Mouse (Mus musculus) right cerebral cortex, postnatal 4 days (tissue): ENCODE results near the gene Dok5.

Source experiments
- DNase-seq: peaks from one replicate; pipeline ENCODE4 v3.0.0-alpha.2; 2022

The Dok5 gene

DNA sequence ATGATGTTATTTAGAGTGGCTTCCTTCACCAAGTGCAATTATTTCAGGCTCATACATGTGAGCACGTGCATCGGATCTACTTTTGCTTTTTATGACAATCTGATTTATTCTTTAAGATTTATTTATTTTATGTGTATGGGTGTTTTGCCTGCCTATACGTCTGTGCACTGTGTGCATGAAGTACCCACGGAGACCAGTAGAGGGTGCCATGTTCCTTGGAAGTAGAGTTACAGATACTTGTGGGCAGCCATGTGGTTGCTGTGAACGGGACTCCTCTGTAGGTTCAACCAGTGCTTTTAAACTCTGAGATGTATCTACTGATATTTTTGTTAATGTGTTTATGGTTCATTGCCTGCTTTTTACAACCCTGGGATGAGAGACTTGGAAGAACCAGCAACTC, 132.4 kb downstream of the Dok5 start:
- DNase-seq, result peak; percentile 54

DNA sequence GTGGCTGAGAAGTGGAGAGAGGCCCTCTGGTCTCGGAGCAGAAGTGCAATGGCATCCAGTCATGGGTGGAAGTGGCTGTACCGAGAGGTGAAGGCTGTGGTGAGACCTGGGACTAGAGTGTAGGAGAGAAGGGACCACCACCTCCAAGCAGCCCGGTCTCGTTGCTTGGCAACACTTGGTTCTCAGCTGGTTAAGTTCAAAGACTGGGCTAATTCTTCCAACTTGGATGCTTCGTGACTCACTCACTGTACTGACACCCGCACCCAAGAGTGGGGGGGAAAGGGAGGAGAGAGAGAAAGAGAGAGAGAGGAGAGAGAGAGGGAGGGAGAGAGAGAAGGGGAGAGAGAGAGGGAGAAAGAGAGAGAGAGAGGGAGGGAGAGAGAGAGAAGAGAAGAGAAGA, 133.2 kb downstream of the Dok5 start:
- no peak for DNase-seq

DNA sequence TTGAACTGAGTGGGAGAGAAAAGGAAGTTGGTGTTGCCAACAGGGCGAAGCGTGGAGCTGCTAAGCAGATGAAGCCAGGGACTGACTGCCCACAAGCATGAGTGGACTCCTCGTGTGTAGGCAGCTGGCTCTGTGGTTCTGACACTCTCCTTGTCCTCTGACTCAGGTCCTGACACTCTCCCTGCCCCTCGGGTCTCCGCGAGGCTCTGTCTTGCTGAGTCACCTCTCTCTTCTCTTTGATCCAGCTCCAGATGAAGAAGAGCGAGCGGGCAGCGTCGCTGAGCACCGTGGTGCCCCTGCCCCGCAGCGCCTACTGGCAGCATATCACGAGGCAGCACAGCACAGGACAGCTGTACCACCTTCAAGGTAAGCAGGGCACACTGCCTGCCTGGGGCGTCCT, 139.0 kb downstream of the Dok5 start:
- DNase-seq, result no peak

- no peak for DNase-seq
These were observed 139.9 kb downstream of the Dok5 start for GRCm38 (mm10) chr2:170871469-170871868.

GRCm38 (mm10) chr2:170873382-170873781, 141.8 kb downstream of the Dok5 start:
- DNase-seq, result peak; percentile 94

DNA sequence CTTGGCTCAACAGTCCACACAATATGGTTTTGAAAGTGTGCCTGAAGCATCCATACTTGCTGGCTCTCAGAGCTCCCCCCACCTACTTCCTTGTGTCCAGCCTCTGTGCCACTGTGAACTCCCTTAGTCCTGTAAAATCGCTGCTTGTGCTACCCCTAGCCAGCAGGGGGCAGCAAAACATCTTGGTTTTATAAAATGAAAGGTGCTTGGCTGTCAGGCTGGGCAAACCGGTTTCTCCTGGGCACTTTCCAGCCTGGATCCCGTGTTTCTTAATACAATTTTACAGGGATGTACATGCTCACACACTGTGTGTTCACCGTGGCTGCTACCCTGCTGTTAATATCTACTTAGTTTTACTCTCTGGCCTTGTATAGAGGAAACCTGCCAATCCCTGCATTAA, 145.9 kb downstream of the Dok5 start:
- peak; percentile 91 for DNase-seq

DNA sequence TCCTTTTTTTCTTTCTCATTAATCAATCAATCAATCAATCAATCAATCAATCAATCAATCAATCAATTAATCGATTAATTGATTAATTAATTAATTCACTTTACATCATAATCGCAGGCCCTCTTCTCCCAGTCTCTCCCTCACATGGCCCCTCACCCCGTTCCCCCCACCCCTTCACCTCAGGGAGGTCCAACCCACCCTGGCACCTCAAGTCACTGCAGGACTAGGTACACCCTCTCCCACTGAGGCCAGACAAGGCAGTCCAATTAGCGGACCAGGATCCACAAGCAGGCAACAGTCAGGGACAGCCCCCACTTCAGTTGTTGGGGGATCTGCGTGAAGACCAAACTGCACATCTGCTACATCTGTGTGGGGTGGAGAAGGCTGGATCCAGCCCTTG, 146.3 kb downstream of the Dok5 start:
- DNase-seq, result no peak

DNA sequence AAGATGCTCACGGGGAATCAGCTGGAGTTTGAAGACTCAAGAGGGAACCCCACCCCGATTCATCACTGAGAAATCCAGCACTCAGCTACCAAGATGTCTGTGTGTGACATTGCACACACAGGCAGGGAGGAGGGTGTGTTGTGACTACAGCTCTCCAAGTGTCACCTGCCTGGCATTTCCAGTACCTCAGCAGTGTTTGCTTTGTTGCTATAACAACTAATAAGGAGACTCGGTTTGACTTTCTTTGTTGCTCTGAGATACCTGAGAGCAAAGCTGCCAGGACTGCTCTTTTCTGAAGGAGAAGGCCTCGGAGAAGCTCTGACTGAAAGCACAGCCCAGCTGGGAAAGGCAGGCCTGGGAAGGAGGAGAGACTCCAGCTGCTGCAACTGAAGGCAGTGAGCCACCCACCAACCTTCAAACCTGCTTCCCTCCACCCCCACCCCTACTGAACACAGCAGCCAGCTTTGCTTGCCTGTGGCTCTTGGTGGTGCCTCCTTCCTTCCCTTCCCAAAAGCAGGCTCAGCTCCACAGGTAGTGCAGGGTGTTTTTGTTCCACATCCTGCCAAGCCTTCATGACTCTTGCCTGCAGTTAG, 152.7 kb downstream of the Dok5 start:
- no peak for DNase-seq

GRCm38 (mm10) chr2:170887984-170888383, 156.4 kb downstream of the Dok5 start:
- no peak for DNase-seq

- DNase-seq, result peak; percentile 44
These were observed 163.5 kb downstream of the Dok5 start for GRCm38 (mm10) chr2:170895096-170895495.

- no peak for DNase-seq
These were observed 170.8 kb downstream of the Dok5 start for GRCm38 (mm10) chr2:170902204-170903028.

DNA sequence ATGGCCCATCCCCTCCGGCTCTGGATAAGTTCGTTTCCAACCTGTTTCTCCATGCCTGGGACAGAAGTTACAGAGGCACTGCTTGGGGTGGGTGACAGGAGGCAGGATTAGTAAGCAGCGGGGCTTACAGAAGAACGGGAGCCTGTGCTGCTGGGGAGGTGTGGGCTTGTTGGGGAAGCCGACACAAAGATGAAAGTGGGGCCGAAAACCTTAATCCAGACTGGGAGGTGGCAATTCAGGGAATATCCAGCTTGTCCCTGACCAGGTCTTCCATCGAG, 171.4 kb downstream of the Dok5 start:
- DNase-seq, result no peak

DNA sequence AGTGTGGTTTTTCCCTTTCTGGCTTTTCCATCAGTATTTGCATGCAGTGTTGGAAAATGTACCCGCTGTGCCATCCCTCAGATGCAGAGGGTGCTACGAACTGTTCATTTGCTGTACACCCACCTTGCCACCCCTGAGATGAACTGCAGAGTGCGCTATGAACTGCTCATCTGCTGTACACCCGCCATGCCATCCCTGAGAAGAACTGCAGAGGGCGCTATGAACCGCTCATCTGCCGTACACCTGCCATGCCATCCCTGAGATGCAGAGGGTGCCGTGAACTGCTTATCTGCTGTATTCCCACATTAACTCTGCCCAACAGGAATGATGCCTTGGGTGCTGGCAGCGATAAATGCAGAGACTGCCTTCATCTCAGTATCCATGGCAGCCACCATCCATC, 171.8 kb downstream of the Dok5 start:
- DNase-seq, result no peak

GRCm38 (mm10) chr2:170912589-170913223, 181.1 kb downstream of the Dok5 start:
- peak; percentile 69 for DNase-seq

DNA sequence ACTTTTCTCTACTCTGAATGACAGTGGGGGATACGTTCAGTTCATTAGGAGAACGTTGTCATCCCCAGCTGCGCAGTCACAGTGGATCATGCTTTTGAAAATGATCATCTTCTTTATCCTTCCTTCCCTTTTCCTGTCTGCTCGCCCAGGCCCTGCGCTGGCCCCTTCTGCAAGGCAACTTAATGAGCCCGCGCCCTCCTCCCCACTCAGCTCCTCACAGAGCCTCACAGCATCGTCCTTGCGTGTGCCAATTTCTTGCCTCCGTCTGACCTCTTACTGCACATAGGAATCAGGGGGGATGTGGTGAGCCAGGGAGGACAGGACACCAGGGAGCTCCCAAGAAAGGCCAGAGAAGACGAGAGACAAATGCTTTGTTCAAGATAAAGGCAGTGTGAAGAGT, 182.3 kb downstream of the Dok5 start:
- DNase-seq, result no peak

DNA sequence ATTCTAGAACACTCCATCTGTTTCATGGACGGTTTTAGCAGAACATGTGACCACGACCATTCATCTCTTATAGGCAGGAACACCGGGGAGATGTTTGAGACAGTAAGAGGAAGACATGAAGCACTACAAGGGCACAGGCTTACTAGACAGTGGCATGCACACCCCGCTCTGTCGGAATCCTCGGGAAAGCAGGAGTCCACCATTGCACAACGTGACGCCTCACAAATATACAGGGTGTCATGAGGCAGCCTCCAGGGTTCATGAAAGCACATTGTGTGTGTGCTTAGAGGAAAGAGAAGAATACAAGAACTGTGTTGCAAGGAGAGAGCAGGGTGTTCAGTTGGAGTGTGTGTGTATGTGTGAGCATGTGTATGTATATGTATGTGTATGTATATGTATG, 184.0 kb downstream of the Dok5 start:
- DNase-seq, result no peak

DNA sequence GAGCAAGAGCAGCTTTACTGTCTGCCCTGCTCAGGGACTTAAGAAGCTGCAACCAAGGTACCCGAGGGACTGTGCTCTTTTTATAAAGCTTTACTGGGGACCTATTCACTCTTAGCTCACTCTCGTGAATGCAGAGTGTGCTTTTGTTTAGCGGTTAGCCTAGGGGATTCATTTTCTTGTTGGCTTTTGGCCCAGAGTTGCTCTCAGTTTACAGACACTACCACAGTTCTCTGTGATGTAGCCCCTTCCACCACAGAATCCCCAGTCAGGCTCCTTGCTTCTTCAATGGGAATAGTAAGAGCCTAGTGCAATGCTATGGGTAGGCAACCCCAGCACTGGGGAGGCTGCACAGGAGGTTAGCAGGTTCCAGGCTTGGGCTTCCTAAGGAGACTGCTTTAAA, 190.7 kb downstream of the Dok5 start:
- no peak for DNase-seq

DNA sequence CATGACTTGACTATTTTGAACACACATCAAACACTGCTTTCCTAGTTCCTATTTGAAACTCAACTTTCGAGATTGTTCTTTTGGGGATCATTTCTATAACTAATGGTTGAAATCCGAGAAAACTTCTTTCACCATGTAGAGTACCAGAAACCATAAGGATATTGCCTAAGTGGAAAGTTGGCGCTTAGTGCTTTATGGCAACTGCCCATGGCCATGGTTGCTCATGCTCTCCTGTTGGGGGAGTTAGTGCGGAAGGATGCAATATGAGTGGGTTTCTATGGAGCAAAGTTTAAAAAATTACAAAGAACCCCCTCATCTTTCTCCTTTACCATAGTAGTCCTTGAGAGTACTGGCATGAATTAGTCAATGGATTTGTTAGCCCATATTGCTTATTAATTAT, 192.5 kb downstream of the Dok5 start:
- DNase-seq, result no peak

DNA sequence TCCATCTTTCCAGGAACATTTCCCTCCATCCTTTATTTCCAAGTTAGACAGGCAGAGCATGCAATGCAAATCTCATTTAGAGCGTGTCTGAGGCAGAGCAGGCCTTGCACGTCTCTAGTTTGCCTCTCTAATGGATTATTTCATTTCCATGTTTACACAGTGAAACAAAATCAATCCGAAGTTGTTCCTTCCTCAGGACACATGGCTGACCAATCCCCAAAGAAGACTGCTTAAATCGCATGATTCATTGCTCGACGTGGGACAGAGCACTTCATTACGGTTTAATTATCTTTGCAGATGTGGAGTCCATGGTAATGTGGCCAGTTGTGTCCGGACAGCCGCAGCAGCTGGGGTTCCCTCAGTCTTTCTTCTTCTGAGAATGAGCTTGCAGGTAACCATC, 194.6 kb downstream of the Dok5 start:
- no peak for DNase-seq
